Mouse (Mus musculus) thymus, postnatal 0 days (tissue): Measurements from ENCODE around the gene Ywhae. TPM values are rescaled to one million over a fixed set of nuclear protein-coding genes. Genes with fewer than 3 reads are reported as not detected.
A peak's percentile ranks its signal among the peaks of the same experiment; 100 is the strongest.

Experiments used
- DNase-seq: peaks from one replicate; pipeline ENCODE4 v3.0.0-alpha.2; 2015; ENCODE audit warnings: low spot score
- polyA plus RNA-seq: library from polyadenylated mRNA; unstranded; fragments of >200 nt; fragmentation: Nextera tagmentation; extraction: Ambion mirVana; gene quantifications from 2 replicates; pipeline ENCODE4 v1.2.1, GENCODE M21; 2015

Gene Ywhae
- polyA plus RNA-seq, 1 experiment from 2014 or later: 669 TPM

DNA sequence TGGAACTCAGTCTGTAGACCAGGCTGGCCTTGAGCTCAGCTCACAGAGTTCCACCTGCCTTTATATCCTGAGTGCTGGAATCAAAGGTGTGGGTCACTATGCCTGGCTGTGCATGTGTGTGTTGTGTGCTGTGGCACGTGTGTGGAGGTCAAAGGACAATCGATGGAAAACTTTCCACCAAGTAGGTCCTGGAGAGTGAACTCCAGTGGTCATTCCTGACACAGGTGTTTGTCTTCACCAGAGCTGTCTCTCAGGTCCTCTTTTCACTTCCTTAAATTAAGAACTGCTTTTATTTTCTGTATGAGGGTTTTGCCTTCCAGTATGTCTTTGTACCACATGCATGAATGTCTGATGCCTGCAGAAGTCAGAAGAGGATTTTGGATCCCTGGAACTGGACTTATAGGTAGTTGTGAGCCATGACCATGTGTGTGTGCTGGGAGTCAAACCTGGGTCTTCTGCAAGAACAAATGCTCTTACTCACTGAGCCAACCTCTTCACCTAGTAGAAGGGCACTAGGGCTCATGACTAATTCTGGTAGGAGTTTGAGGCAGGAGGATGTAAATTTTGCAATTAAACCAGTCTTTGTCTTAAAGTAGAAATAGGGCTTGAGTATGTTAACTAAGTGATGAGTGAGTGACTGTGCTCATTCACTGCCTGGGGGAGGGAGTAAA is 5.3 kb downstream of the Ywhae start:
- no peak for DNase-seq

DNA sequence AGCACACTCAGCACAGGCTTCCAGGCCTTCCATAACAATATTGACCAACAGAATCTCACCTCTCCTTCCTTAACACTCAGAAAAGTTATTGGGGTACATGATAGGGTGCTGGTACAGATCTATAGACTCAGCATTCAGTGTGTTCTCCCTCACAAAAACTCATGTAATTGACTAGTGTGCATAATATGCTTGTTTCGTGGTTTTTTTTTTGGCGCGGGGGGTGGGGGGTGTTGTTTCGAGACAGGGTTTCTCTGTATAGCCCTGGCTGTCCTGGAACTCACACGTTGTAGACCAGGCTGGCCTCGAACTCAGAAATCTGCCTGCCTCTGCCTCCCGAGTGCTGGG is 5.8 kb downstream of the Ywhae start:
- DNase-seq: no peak

DNA sequence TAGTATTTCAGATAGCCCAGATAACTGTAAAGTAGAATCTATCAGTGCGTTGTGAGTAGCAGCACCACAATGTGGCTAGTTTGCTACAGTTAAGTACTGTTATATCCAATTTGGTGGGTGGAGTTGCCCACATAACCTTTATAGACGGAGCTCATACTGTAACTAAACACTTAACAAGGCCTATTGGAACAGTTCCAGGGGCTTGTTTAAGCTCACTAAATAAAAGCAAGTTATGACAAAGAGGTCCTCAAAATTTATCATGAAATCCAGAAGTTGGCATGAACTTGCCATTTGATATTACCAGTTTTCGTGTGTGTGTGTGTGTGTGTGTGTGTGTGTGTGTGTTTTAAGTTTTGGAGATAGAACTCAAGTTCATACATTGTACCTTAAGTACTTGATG is 7.5 kb downstream of the Ywhae start:
- DNase-seq: no peak

DNA sequence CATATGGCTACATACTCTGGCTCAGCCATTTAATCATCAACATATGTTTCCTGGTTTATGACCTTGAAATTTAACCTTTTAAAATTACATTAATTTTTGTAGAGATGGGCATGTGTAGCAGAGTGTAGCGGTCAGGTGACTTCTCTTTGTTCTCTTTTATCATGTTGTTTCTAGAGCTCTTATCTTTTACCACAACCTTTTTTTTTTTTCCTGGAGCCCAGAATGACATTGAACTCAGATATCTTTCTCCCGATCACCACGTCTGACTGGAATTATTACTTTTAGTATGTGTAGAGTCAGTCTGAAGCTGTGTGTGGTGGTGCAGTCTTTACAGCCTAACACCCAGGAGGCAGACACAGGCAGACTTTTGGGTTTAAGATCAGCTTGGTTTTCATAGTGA is 8.9 kb downstream of the Ywhae start:
- no peak for DNase-seq

DNA sequence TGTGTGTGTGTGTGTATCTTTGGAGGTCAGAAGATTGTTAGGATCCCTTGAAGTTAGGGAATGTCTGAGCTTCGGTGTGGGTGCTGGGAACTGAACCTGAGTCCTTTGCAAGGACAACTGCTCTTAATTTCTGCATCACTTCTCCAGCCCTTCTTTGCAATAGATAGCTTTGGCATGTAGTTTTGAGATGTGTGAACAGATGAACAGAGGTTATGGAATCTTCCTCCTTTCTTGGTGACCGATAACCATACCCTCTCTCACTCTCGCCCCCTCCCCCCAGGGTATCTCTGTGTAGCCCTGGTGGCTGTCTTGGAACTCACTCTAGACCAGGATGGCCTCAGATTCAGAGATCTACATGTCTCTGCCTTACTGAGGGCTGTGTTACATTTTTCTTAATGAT is 12.1 kb downstream of the Ywhae start:
- no peak for DNase-seq

DNA sequence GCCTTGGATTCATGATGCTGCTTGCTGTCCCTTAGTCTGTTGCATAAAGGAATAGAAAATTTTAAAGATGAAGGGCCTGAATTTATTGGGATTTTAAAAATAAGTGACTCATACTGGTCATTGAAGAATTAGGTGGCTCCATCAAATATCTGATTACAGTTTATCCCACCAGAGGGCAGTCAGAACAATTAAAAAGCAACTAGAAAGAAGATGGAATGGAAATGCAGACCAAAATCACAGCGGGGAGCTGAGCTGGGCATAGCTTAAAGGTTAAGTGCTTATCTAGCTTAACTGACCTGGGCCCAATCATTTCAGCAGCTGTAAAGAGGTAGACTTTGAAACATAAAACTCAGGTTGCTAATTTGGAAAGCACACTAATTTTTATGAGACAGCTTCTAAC is 17.9 kb downstream of the Ywhae start:
- no peak for DNase-seq

DNA sequence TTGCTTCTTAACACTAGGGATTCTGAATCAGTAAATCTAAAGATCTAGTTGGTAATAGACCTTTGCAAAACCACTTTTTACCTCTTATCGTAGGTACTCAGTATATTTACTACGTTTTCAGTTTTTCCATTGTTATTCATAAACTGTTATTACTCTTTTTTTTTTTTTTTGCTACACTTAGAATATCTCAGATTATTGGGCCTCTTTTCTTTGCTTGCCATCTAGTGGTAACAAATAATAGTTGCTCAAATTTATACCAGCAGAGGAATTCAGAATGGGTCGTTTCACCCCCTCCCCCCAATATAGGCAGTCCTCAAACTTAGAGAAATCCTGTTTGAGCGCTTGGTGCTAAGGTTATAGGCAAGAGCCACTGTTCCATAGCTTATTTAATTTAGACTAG is 18.4 kb downstream of the Ywhae start:
- DNase-seq: no peak

DNA sequence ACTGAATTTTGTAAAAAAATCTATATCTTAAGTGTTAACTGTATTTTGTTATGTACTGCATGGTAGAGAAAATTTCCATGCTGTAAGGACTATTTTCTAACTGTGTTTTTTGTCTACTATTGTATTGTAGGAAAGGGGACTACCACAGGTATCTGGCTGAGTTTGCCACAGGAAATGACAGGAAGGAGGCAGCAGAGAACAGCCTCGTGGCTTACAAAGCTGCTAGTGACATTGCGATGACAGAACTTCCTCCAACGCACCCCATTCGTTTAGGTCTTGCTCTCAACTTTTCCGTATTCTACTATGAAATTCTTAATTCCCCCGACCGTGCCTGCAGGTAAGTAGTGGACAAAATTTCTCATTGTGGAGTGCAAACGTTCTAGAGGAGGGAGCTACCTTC is 24.0 kb downstream of the Ywhae start:
- no peak for DNase-seq

DNA sequence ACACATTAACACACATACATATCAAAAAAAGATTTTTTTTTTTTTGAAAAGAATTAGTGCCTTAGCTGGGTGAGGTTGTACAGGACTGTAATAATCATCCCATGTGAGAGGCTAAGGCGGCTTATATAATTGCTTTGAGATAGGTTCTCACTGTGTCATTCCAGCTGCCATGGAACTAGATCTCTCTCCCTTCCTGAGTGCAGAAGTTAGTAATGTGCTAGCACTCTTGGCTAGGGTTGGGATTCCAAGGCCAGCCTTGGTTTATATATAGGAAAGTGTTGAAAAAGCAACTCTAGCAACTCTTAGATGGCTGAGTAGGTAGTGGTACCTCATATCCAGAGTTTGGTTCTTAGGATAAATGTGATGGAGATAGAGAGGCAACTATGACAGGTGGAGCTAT is 25.9 kb downstream of the Ywhae start:
- no peak for DNase-seq

DNA sequence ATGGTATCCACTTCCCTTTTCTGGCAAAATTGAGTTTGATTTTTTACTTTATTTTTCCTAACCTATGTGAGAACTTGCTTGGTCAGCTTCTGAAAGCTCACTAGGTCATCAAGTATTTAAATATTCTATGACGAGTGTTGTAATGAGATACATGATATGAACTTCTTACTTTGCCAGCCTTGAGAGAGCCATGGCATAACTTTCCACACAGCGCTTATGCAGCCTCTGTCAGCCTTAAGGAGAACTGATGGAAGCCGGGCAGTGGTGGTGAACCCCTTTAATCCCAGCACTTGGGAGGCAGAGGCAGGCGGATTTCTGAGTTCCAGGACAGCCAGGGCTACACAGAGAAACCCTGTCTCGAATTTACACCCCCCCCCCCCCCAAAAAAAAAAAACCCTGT is 28.1 kb downstream of the Ywhae start:
- DNase-seq: no peak

DNA sequence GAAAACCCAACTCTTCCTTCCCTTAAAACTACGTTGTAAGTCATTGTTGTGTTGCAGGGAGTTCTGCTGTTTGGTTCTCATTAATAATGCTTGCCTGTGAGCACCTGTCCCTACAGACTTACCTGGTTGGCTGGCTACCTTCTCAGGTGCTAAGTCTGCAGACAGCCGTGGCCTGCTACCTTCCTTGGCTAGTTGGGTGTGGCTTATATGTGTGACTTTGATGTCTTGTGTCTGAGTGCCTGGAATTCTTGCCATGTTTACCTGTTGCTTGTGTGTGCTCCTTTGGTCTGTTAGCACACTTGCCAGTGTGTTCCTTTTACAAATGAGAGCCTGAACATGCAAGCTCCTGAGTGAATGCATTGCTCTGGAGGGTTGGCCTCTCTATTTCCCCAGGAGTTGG is 30.0 kb downstream of the Ywhae start:
- DNase-seq: no peak

DNA sequence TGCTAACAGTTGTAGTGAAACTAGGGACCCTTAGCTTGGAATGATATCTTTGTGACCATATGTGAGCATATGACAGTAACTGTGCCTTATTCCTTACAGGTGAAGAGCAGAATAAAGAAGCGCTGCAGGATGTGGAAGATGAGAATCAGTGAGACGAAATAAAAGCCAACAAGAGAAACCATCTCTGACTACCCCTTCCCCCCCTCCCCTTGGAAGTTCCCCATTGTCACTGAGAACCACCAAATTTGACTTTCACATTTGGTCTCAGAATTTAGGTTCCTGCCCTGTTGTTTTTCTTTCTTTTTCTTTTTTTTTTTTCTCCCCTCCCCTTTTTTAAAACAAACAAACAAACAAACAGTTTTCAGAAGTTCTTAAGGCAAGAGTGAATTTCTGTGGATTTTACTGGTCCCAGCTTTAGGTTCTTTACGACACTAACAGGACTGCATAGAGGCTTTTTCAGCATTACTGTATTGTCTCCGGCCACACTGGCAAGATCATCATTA is 31.9 kb downstream of the Ywhae start:
- DNase-seq: no peak

DNA sequence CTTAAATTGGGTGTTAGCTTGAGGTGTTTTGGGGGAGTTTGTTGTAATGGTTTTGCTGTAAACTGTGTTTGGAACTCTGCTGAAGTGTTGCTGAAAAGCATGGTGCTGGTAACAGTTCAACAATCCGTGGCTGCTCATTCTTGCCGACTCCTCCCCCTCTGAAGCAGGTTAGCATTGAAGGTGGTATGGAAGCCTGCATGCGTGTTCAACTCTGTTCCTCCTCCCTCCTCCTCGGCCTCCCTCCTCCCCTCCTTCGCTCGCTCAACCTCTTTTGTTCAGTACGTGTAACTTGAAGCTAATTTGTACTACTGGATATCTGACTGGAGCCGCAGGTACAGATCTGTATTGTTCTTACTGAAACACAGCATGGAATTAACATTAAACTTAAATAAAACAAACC is 32.5 kb downstream of the Ywhae start:
- no peak for DNase-seq

DNA sequence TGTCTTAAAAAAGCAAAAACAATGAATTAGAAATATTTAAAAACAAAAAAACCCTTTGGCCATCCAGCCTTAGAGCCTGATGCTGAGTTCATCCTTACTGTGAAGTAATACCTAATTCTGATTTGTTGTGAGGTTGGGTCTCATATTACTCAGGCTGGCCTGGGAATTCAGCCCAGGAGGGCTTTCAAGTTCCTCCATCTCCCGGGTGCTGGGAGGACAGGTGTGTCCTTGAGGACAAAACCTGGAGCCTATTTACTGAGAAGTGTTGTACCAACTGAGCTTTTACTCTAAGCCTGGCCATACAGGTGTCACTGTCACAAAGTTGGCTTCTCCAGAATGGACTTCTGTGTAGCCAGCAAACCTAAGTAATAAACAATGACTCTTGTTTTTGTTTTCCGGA is 34.3 kb downstream of the Ywhae start:
- DNase-seq: no peak

DNA sequence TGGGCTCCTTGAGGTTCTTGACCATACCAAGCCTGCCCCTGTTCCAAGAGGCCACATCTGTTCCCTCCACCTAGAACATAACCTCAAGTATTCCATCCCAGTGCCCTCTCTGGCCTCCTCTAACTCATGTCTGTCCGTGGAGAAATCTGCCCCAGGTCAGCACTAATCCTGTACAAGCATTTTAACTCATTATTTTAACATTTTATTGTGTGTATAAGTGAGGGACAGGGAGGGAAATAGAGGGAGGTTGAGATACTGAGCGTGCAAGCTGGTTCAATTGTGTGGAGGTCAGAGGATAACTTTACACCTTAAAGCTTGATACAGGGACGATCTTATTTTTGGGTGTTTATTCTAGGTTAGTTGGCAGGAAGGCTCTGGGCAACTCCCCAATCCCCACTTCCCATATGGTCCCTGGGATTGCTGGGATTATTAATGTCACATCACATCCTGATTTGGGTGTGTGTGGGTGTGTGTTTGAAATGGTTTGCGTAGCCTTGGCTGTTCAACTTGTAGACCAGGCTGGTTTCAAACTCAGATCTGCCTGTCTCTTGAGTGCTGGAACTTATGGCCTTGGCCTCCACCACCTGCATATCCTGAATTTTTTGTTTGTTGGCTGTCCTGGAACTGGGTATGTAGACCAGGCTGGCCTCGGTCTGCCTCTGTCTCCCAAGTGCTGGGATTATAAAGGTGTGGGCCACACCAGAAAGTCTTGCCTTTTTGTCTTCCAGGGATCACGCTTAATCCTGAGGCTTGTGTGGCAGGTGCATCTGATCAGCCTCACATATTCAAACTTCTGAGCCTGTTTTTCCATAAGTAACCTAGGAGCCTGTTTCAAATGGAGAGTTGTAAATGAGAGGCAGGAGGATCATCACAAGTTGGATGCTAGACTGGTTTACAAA is 35.7 kb downstream of the Ywhae start:
- no peak for DNase-seq

DNA sequence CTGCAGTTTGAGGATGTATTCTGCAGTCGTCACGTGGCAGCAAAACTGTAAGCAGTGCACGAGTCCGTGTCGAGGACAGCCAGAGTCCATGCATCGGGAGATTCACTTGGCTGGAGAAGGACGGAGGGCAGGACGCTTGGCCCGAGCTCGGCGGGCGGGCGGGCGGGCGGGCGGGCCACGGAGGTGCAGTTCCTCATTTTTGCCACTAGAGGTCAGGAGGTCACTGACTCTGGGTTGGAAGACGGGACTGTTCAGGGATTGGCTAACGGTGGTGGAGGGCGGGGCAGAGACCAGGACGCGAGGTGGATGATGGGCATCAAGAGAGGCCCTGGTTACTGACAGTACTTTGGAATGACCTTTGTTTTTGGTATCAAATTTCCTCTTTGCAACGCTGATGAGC is 36.5 kb downstream of the Ywhae start:
- DNase-seq: peak; percentile 82

DNA sequence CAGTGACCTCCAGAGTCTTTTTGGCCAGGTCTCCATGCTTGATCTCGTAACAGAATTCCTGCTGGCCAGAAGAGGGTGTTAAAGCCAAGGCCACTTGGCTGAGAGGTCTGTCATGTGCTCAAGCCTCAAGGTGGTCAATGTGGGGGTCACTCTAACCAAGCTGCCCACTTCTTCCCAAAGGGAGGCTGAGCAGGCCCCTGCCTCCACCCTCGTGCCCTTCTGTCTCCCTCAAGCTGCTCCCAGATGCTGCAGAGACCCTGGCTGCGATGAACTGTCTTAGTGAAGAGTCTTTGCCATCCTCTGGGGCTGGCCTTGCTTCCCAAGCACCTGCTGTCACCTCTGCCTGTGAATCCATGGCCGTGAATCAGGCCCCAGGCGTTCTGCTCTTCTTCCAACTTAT is 39.9 kb downstream of the Ywhae start:
- DNase-seq: no peak

DNA sequence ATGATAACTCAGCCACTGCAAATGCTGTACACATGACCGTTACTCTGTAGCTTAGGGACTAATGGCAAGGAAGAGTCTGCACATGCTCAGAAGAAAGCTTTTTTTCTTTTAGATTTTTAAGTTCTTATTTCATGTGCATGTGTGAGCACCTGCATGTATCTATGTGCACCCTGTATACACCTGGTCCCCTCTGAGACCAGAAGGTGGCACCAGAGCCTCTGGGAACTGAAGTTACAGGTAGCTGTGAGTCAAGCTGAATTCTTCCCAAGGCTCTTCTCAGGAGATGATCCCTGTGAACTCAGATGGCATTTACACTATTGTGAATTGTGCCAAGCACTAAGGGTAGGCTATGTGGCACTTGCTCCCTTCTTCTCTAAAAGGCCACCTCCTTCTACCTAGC is 43.2 kb downstream of the Ywhae start:
- DNase-seq: no peak

DNA sequence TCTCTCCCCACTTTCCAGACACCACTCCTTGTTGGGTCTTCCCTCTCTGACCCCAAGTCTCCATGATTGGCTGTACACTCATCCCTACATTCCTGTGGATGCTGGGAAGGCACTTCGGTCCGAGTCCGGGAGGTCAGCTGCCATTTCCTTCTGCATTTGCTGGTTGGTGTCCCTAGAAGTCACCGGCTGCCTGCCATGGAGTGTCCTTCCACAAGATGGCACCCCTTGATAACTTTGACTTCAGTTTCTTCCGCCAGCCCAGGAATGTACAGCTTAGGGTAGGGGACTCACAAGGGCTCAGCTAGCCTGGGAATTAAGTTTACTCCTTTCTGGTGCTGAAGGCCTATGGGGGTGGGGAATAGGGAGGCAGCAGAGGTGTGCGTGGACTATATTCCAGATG is 49.2 kb downstream of the Ywhae start:
- peak; percentile 49 for DNase-seq

DNA sequence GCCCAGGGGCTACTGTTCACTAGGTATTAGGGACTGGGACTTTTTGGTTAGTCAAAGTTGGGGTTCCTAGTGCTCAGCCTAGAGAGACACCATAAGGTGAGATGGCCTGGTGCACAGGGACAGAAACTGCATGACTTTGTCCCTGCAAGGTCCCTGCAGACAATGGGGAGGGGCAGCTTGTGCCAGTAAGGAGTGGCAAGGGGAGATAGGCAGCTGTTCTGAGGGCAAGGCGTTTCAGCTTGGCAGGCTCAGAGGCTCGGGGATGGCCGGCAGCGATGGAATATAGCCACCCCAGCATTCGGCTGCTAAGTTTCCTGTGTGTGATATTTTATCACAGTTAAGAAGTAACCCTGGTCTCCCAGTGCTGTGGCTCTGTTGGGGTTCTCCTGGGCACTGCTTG is 51.1 kb downstream of the Ywhae start:
- DNase-seq: no peak

DNA sequence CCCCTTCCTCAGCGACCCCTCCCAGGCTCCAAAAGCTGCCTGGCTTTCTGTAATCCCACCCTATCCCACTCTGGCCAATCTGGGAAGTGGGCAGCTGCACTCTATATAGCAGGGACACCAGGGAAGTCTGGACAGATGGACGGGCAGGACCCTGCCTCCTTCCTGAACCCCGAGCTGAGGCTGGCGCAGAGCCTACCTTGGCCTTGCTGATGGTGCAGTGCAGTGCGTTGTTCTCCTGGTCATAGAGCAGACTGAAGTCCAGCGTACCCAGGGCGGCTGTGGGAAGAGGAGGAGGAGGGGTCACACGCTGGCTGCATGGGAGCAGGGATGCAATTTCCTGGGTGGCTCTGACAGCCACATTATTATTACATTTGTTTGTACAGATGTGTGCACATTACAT is 53.2 kb downstream of the Ywhae start:
- DNase-seq: no peak

DNA sequence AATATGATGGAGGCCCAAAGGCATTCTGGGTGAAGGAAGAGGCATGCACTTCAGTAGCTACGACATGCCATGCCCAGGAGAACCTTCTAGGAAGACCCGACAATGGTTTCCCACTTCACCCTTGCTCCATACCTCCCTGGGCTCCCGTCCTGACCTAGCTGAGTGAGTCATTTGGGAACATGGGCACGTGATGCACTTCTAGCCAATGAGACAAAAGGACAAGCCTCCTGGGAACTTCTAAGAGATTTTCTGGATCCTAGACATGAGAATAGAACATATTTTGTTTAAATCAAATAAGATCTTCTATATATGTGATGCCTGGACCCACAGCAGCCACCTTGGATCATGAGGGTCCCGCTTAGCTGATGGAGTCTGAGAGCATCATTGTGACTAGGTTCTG is 59.9 kb downstream of the Ywhae start:
- DNase-seq: no peak

DNA sequence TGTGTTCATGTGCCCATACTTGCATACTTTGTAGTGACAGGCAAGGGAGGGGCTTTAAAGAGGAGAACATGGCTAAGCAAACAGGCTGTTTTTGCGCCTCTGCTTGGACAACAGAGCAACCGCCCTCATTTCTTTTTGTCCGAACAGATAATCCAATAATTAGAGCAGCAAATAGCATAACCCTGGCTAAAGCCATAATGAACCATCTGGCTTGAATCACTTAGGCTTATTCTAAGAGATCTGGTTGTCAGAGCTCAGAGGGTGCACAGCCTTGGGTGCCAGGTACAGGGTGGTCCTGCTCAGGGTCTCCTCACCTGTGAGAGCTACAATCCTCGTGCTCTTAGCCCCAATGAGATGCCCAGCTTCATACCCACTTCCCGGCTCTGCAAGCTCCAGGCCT is 60.7 kb downstream of the Ywhae start:
- DNase-seq: no peak
